Mouse (Mus musculus) liver, embryonic 14.5 days (tissue): Measurements from ENCODE around the gene Nmur1. TPM values are rescaled to one million over a fixed set of nuclear protein-coding genes. Genes with fewer than 3 reads are reported as not detected.

Experiments
- ATAC-seq: fragments of 200-750 bp; cut with Nextera tagmentation; 2 replicates; pipeline ENCODE4 v1.8.0; 2017; ENCODE audit warnings: moderate number of reproducible peaks, mild to moderate bottlenecking, moderate library complexity; ENCODE audit not compliant: insufficient read depth
- DNase-seq, 3 experiments: peaks; one replicate each; pipeline ENCODE4 v3.0.0-alpha.2; 2012 to 2013; ENCODE audit warnings: low read depth in 3 of 3, low spot score in 3 of 3
- H3K27ac ChIP-seq: fragments of 300-500 bp; sonication (generic); 2 replicates; pipeline ENCODE4 v1.5.1; 2014; ENCODE audit warnings: moderate library complexity, mild to moderate bottlenecking, control low read depth, inconsistent platforms
- H3K27me3 ChIP-seq: fragments of 300-500 bp; sonication (generic); 2 replicates; pipeline ENCODE4 v1.6.1; 2014; ENCODE audit warnings: mild to moderate bottlenecking, low read length, moderate library complexity; ENCODE audit not compliant: control insufficient read depth, insufficient read depth
- H3K36me3 ChIP-seq: fragments of 300-500 bp; sonication (generic); replicated peaks from 2 replicates; pipeline ENCODE4 v1.6.1; 2014; ENCODE audit warnings: low read depth; ENCODE audit not compliant: control insufficient read depth, insufficient read depth
- H3K4me1 ChIP-seq, 2 experiments: fragments of 200-500 bp in 1 of 2; fragments of 300-500 bp in 1 of 2; sonication (generic) in 1 of 2; replicated peaks; 2 replicates each; pipeline ENCODE4 v1.6.1; 2012 to 2014; ENCODE audit warnings: antibody characterized with exemption in 1 of 2, inconsistent platforms in 1 of 2, low read length in 1 of 2; ENCODE audit not compliant: control insufficient read depth in 2 of 2, insufficient read depth in 2 of 2
- H3K4me2 ChIP-seq: fragments of 300-500 bp; sonication (generic); 2 replicates; pipeline ENCODE4 v1.6.1; 2014; ENCODE audit warnings: low read depth, mild to moderate bottlenecking, control low read depth, moderate library complexity
- H3K4me3 ChIP-seq, 2 experiments: fragments of 200-500 bp in 1 of 2; fragments of 300-500 bp in 1 of 2; sonication (generic) in 1 of 2; 2 replicates each; pipeline ENCODE4 v1.5.1; 2012 to 2014; ENCODE audit warnings: low read depth in 2 of 2, low read length in 2 of 2, mild to moderate bottlenecking in 2 of 2, control low read depth in 1 of 2, inconsistent platforms in 1 of 2, moderate library complexity in 1 of 2; ENCODE audit not compliant: insufficient read depth in 1 of 2
- H3K9ac ChIP-seq: fragments of 300-500 bp; sonication (generic); replicated peaks from 2 replicates; pipeline ENCODE4 v1.6.1; 2014; ENCODE audit warnings: mild to moderate bottlenecking, control low read depth, moderate library complexity
- H3K9me3 ChIP-seq: fragments of 300-500 bp; sonication (generic); 2 replicates; pipeline ENCODE4 v1.6.1; 2016; ENCODE audit warnings: low read length, mixed read lengths; ENCODE audit not compliant: control insufficient read depth
- CTCF ChIP-seq: IDR thresholded peaks from 2 replicates; pipeline ENCODE4 v1.5.1; 2016; ENCODE audit warnings: antibody characterized with exemption, low read depth, control low read depth
- EP300 ChIP-seq: IDR thresholded peaks from 2 replicates; pipeline ENCODE4 v1.6.1; 2016; ENCODE audit warnings: antibody characterized with exemption, low read depth
- WGBS: fragments of 180-500 bp; shearing (Covaris S2); extraction: QIAGEN DNeasy Blood & Tissue Kit; methylation state at CpG from one replicate; pipeline ENCODE4 v1.1.7; 2014; ENCODE audit not compliant: insufficient replicate concordance; 5-methylcytosine and 5-hydroxymethylcytosine counted together
- polyA plus RNA-seq, 2 experiments: library from polyadenylated mRNA; depleted of rRNA in 1 of 2; stranded (reverse) in 1 of 2; unstranded in 1 of 2; fragments of >200 nt; fragmentation: Nextera tagmentation in 1 of 2; extraction: Ambion mirVana in 1 of 2; gene quantifications; 2 replicates each; pipeline versions ENCODE4 v1.2.1 to v1.2.3; 2012 to 2014

The Nmur1 gene
- polyA plus RNA-seq, 2 experiments = not detected

DNA sequence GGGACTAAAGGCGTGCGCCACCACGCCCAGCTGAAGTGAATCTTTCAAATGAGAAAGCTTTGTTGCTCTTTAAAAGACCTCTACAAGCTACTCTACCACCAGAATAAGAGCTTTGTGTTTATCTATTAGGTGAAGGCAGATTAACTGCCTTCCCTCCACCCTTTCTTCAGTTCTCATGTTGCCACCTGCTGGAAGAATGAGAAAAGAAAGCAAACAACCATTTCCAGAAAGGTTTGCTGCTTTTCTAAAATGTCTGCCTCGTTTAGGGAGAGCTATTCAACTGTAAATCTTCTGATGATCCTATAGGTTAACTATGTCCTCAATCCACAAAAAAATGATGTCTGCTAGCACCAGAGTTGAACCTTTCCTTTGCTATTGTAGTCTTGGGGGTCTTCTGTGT lies 77.2 kb downstream of the Nmur1 start:
- Histone ChIP-seq H3K4me1 (no peaks in the 10 kb centered on the region), H3K9me3 (no peaks in the 10 kb centered on the region), H3K27me3 (no peaks in the 10 kb centered on the region), H3K9ac (no peak overlapping the region), H3K36me3 (peaks cover 63% of the 10 kb centered on the region), H3K27ac (no peak overlapping the region), H3K4me3 (no peak overlapping the region), H3K4me2 (no peak overlapping the region)
- 72% methylated on average over 4 of the region's 4 CpGs for WGBS
- DNase-seq (no peak), ATAC-seq (no peak)
- TF ChIP-seq CTCF (no peak), EP300 (no peak)

DNA sequence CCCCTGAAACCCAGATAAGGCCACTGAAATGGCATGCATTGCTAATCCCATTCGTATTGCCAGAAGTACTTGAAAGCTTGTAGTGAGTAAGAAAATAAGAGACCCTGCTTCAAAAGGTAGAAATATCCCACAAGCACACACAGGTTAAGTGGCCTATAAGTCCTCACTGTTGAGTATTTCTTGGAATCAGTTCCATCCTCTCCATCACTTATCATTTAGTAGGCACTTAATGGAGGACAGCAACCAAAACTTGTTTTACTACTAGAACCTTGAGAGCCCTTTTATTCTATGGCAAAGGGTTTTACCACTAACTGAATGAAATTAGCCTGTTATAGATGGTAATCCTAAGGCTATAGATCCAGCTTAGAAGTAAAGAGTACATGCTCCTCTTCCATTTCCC lies 77.9 kb downstream of the Nmur1 start:
- 56% methylated on average over 1 of the region's 1 CpGs for WGBS
- 0 out of 2 replicates have a peak, but pooled peaks have one; percentile 19 for ATAC-seq

DNA sequence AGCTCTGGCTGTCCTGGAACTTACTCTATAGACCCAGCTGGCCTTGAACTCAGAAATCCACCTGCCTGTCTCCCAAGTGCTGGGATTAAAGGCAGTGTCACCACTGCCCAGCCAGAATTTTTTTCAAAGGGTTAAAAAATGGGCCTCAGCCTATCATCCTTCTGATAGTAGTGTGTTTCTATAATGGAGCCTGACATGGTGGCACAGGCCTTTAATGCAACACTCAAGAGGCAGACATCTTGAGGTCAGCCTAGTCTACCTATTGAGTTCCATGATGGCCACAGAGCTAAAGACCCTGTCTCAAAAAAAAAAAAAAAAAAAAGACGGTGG lies 78.3 kb downstream of the Nmur1 start:
- no peak for TF ChIP-seq EP300
- ATAC-seq (no peak; the same call in 1 of the 2 replicates), DNase-seq (no peak)
- Histone ChIP-seq H3K36me3 (peaks cover 53% of the 10 kb centered on the region), H3K4me1 (no peaks in the 10 kb centered on the region), H3K4me3 (no peak overlapping the region), H3K27ac (no peak overlapping the region), H3K9me3 (no peaks in the 10 kb centered on the region), H3K4me2 (no peak overlapping the region), H3K27me3 (no peaks in the 10 kb centered on the region), H3K9ac (no peak overlapping the region)
- WGBS = 69% methylated on average over 1 of the region's 1 CpGs

More for the DNA sequence above, 77.9 kb downstream of the Nmur1 start:
- Histone ChIP-seq H3K4me2 (no peak overlapping the region), H3K36me3 (peaks cover 56% of the 10 kb centered on the region), H3K9me3 (no peaks in the 10 kb centered on the region), H3K4me3 (no peak overlapping the region), H3K9ac (no peak overlapping the region), H3K27me3 (no peaks in the 10 kb centered on the region), H3K27ac (no peak overlapping the region), H3K4me1 (no peaks in the 10 kb centered on the region)
- no peak for DNase-seq
- TF ChIP-seq EP300 = no peak
- no peak for TF ChIP-seq CTCF

DNA sequence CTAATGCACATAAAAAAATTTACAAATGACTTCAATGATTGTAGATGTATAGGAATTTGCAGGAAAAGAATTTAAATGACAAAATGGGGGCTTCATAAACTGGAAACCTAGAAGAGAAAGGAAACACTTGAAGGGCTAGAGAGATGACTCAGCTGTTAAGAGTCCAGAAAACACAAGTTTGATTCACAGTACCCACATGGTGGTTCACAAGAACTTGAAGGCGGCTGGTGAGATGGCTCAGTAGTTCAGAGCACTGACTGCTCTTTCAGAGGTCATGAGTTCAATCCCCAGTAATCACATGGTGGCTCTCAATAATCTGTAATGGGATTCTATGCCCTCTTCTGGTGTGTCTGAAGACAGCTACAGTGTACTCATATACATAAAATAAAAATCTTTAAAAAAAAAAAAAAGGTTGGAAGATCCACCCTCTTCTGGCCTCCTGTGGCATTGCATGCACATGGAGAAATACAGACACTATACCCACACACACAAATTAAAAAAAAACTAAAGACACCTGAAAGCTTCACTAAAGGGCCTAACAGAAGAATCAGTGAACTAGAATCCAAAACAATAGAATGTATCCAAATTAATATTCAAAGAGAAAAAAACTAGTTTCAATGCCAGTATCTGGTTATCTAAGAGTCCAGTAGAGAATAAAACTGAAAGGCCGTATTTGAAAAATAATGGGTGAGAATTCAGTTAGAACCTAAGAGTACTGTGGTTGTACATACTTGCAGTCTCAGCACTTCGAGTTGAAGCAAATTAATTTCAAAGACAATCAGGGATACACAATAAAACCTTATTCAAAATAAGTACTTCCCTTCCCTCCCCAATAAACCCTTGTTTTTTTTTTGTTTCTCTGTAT lies 78.9 kb downstream of the Nmur1 start:
- WGBS = 68% methylated on average over 3 of the region's 3 CpGs
- Histone ChIP-seq H3K27ac (no peak overlapping the region), H3K9me3 (no peaks in the 10 kb centered on the region), H3K27me3 (no peaks in the 10 kb centered on the region), H3K4me3 (no peak overlapping the region), H3K9ac (no peak overlapping the region), H3K36me3 (peaks cover 48% of the 10 kb centered on the region), H3K4me2 (no peak overlapping the region), H3K4me1 (no peaks in the 10 kb centered on the region)
- peak; percentile 25; the same call in 1 of the 2 replicates for TF ChIP-seq CTCF
- TF ChIP-seq EP300 = no peak
- DNase-seq (no peak), ATAC-seq (no peak)

DNA sequence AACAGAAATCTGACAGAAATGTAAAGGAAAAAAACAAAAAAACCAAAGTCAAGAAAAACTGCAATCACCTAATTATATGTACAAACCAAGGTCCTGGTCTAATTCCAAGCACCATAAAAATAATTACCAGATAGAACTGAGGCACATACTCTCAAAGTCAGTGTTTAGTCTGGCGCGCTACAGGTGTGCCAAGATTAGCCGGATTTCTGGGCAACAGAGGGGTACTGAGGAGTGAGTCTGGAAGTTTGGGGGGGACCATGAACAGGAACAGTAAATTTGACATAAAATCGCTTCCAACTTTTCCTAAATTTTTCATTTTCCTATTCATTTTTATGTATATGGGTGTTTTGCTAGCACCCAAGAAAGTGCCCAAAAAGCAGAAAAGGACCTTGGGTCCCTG lies 80.1 kb downstream of the Nmur1 start:
- 85% methylated on average over 4 of the region's 4 CpGs for WGBS
- H3K4me2 ChIP-seq = no peak overlapping the region

More for the DNA sequence above, 80.1 kb downstream of the Nmur1 start:
- Histone ChIP-seq H3K27me3 (no peaks in the 10 kb centered on the region), H3K36me3 (peaks cover 36% of the 10 kb centered on the region), H3K9ac (no peak overlapping the region), H3K27ac (no peak overlapping the region), H3K9me3 (no peaks in the 10 kb centered on the region), H3K4me3 (no peak overlapping the region), H3K4me1 (no peaks in the 10 kb centered on the region)
- no peak for TF ChIP-seq CTCF
- no peak for TF ChIP-seq EP300
- no peak for ATAC-seq
- DNase-seq = no peak
